Mouse (Mus musculus) forebrain, embryonic 15.5 days (tissue): ENCODE measurements at regions not wholly inside any gene's neighbourhood (a gene's known extent, or its start where the extent isn't known, plus 50 kb on each side); places are given as distances from the start of the nearest gene placed in this dataset.

Experiments
- ATAC-seq: fragments of 200-750 bp; cut with Nextera tagmentation; replicated peaks from 2 replicates; pipeline ENCODE4 v1.8.0; 2017; ENCODE audit warnings: mild to moderate bottlenecking, moderate TSS enrichment, moderate library complexity
- H3K27ac ChIP-seq: fragments of 300-500 bp; sonication (generic); replicated peaks from 2 replicates; pipeline ENCODE4 v1.5.1; 2015; ENCODE audit warnings: mild to moderate bottlenecking, inconsistent platforms
- H3K27me3 ChIP-seq: fragments of 300-500 bp; sonication (generic); 2 replicates; pipeline ENCODE4 v1.6.1; 2015; ENCODE audit warnings: inconsistent platforms
- H3K36me3 ChIP-seq: fragments of 300-500 bp; sonication (generic); 2 replicates; pipeline ENCODE4 v1.6.1; 2015; ENCODE audit warnings: mild to moderate bottlenecking, inconsistent platforms
- H3K4me1 ChIP-seq: fragments of 300-500 bp; sonication (generic); 2 replicates; pipeline ENCODE4 v1.6.1; 2015; ENCODE audit warnings: inconsistent platforms
- H3K4me2 ChIP-seq: fragments of 300-500 bp; sonication (generic); replicated peaks from 2 replicates; pipeline ENCODE4 v1.6.1; 2015; ENCODE audit warnings: mild to moderate bottlenecking, inconsistent platforms
- H3K4me3 ChIP-seq: fragments of 300-500 bp; sonication (generic); 2 replicates; pipeline ENCODE4 v1.5.1; 2015; ENCODE audit warnings: mild to moderate bottlenecking, inconsistent platforms
- H3K9ac ChIP-seq: fragments of 300-500 bp; sonication (generic); replicated peaks from 2 replicates; pipeline ENCODE4 v1.6.1; 2015; ENCODE audit warnings: mild to moderate bottlenecking, inconsistent platforms
- H3K9me3 ChIP-seq: fragments of 300-500 bp; sonication (generic); 2 replicates; pipeline ENCODE4 v1.6.1; 2016; ENCODE audit warnings: inconsistent platforms
- WGBS: fragments of 180-500 bp; shearing (Covaris S2); methylation state at CpG from one replicate; pipeline ENCODE4 v1.1.7; 2015; ENCODE audit warnings: mixed read lengths; 5-methylcytosine and 5-hydroxymethylcytosine counted together

GRCm38 (mm10) chr3:133735603-133736002 is 190.7 kb upstream of the Tet2 start:
- WGBS: 84% methylated on average over 1 of the region's 1 CpGs
- no peaks in the 10 kb centered on the region for H3K4me1 ChIP-seq
- H3K4me2 ChIP-seq: no peak overlapping the region

GRCm38 (mm10) chr3:133738936-133739335 is 194.0 kb upstream of the Tet2 start:
- H3K9ac ChIP-seq: no peak overlapping the region
- H3K9me3 ChIP-seq: no peaks in the 10 kb centered on the region
- no peaks in the 10 kb centered on the region for H3K27me3 ChIP-seq
- H3K27ac ChIP-seq: no peak overlapping the region
- H3K4me1 ChIP-seq: no peaks in the 10 kb centered on the region
- no peaks in the 10 kb centered on the region for H3K36me3 ChIP-seq
- WGBS: 91% methylated on average over 2 of the region's 2 CpGs
- no peak overlapping the region for H3K4me2 ChIP-seq
- ATAC-seq: no peak
- no peak overlapping the region for H3K4me3 ChIP-seq

More at GRCm38 (mm10) chr3:133735603-133736002, 190.7 kb upstream of the Tet2 start:
- Histone ChIP-seq H3K27ac (no peak overlapping the region), H3K4me3 (no peak overlapping the region), H3K9me3 (no peaks in the 10 kb centered on the region), H3K36me3 (no peaks in the 10 kb centered on the region), H3K27me3 (no peaks in the 10 kb centered on the region), H3K9ac (no peak overlapping the region)
- no peak for ATAC-seq

- Histone ChIP-seq H3K4me3 (no peak overlapping the region), H3K9me3 (no peaks in the 10 kb centered on the region), H3K9ac (no peak overlapping the region), H3K4me2 (no peak overlapping the region), H3K27ac (no peak overlapping the region), H3K36me3 (no peaks in the 10 kb centered on the region), H3K4me1 (no peaks in the 10 kb centered on the region), H3K27me3 (no peaks in the 10 kb centered on the region)
- ATAC-seq: no peak
- WGBS: 84% methylated on average over 4 of the region's 4 CpGs
Measured at GRCm38 (mm10) chr3:133744552-133745118, 199.7 kb upstream of the Tet2 start.

- ATAC-seq: no peak
- H3K4me1 ChIP-seq: peaks cover 3% of the 10 kb centered on the region
- H3K4me2 ChIP-seq: no peak overlapping the region
- no peaks in the 10 kb centered on the region for H3K36me3 ChIP-seq
- H3K9me3 ChIP-seq: no peaks in the 10 kb centered on the region
- 85% methylated on average over 10 of the region's 10 CpGs for WGBS
- no peak overlapping the region for H3K4me3 ChIP-seq
- H3K27me3 ChIP-seq: no peaks in the 10 kb centered on the region
- H3K27ac ChIP-seq: no peak overlapping the region
- no peak overlapping the region for H3K9ac ChIP-seq
Measured at GRCm38 (mm10) chr3:133748756-133749737, 204.1 kb upstream of the Tet2 start.

GRCm38 (mm10) chr3:133750061-133750460 is 205.1 kb upstream of the Tet2 start:
- peaks cover 13% of the 10 kb centered on the region for H3K4me1 ChIP-seq
- H3K27ac ChIP-seq: no peak overlapping the region
- no peak overlapping the region for H3K9ac ChIP-seq
- no peaks in the 10 kb centered on the region for H3K9me3 ChIP-seq
- ATAC-seq: no peak
- H3K27me3 ChIP-seq: no peaks in the 10 kb centered on the region
- 82% methylated on average over 8 of the region's 8 CpGs for WGBS
- no peaks in the 10 kb centered on the region for H3K36me3 ChIP-seq
- H3K4me3 ChIP-seq: no peak overlapping the region
- no peak overlapping the region for H3K4me2 ChIP-seq

GRCm38 (mm10) chr3:133750606-133751005 is 205.7 kb upstream of the Tet2 start:
- Histone ChIP-seq H3K4me3 (no peak overlapping the region), H3K27me3 (no peaks in the 10 kb centered on the region), H3K9me3 (no peaks in the 10 kb centered on the region), H3K36me3 (no peaks in the 10 kb centered on the region), H3K4me1 (peaks cover 15% of the 10 kb centered on the region), H3K4me2 (no peak overlapping the region), H3K9ac (no peak overlapping the region), H3K27ac (no peak overlapping the region)
- no peak for ATAC-seq
- WGBS: 81% methylated on average over 3 of the region's 3 CpGs

- no peaks in the 10 kb centered on the region for H3K9me3 ChIP-seq
- peaks cover 15% of the 10 kb centered on the region for H3K4me1 ChIP-seq
- H3K4me3 ChIP-seq: no peak overlapping the region
- H3K4me2 ChIP-seq: no peak overlapping the region
- 0 out of 2 replicates have a peak, but pooled peaks have one; percentile 11 for ATAC-seq
- no peaks in the 10 kb centered on the region for H3K36me3 ChIP-seq
- no peak overlapping the region for H3K9ac ChIP-seq
- no peak overlapping the region for H3K27ac ChIP-seq
- WGBS: 42% methylated on average over 3 of the region's 3 CpGs
- H3K27me3 ChIP-seq: no peaks in the 10 kb centered on the region
Measured at GRCm38 (mm10) chr3:133751011-133751410, 206.1 kb upstream of the Tet2 start.

GRCm38 (mm10) chr3:133751565-133751964 is 206.6 kb upstream of the Tet2 start:
- no peak for ATAC-seq
- H3K9me3 ChIP-seq: no peaks in the 10 kb centered on the region
- H3K27ac ChIP-seq: no peak overlapping the region
- H3K4me3 ChIP-seq: no peak overlapping the region
- H3K36me3 ChIP-seq: no peaks in the 10 kb centered on the region
- 79% methylated on average over 4 of the region's 4 CpGs for WGBS
- H3K27me3 ChIP-seq: no peaks in the 10 kb centered on the region
- no peak overlapping the region for H3K9ac ChIP-seq
- no peak overlapping the region for H3K4me2 ChIP-seq
- H3K4me1 ChIP-seq: peaks cover 15% of the 10 kb centered on the region

- WGBS: 52% methylated on average over 3 of the region's 3 CpGs
- no peaks in the 10 kb centered on the region for H3K36me3 ChIP-seq
- H3K4me1 ChIP-seq: peaks cover 23% of the 10 kb centered on the region
- H3K9me3 ChIP-seq: no peaks in the 10 kb centered on the region
- no peaks in the 10 kb centered on the region for H3K27me3 ChIP-seq
- H3K4me3 ChIP-seq: no peak overlapping the region
- no peak overlapping the region for H3K9ac ChIP-seq
- H3K27ac ChIP-seq: no peak overlapping the region
- ATAC-seq: no peak
- no peak overlapping the region for H3K4me2 ChIP-seq
Measured at GRCm38 (mm10) chr3:133753041-133753440, 208.1 kb upstream of the Tet2 start.

GRCm38 (mm10) chr3:133754006-133754910 is 209.3 kb upstream of the Tet2 start:
- Histone ChIP-seq H3K4me3 (peak overlapping the region; percentile 13), H3K36me3 (no peaks in the 10 kb centered on the region), H3K9me3 (no peaks in the 10 kb centered on the region), H3K4me1 (peaks cover 29% of the 10 kb centered on the region), H3K4me2 (peak overlapping the region; percentile 37), H3K9ac (no peak overlapping the region), H3K27me3 (no peaks in the 10 kb centered on the region), H3K27ac (peak overlapping the region; percentile 46; the same call in 1 of the 2 replicates)
- peak; percentile 54 for ATAC-seq
- WGBS: 5% methylated on average over 14 of the region's 14 CpGs

GRCm38 (mm10) chr3:133754911-133755259 is 209.9 kb upstream of the Tet2 start:
- no peak overlapping the region for H3K4me3 ChIP-seq
- peaks cover 29% of the 10 kb centered on the region for H3K4me1 ChIP-seq
- 2% methylated on average over 3 of the region's 3 CpGs for WGBS
- H3K27me3 ChIP-seq: no peaks in the 10 kb centered on the region
- peak overlapping the region; percentile 46; the same call in 1 of the 2 replicates for H3K27ac ChIP-seq
- peak overlapping the region; percentile 37 for H3K4me2 ChIP-seq
- no peaks in the 10 kb centered on the region for H3K36me3 ChIP-seq
- no peak overlapping the region for H3K9ac ChIP-seq
- ATAC-seq: peak; percentile 89
- no peaks in the 10 kb centered on the region for H3K9me3 ChIP-seq
